Mouse (Mus musculus) lung, postnatal 0 days (tissue): ENCODE measurements around the gene Vps52. TPM values are rescaled to one million over a fixed set of nuclear protein-coding genes. Genes with fewer than 3 reads are reported as not detected.
"Not testable (repeated sequence)": the region's sequence is repeated elsewhere in the genome, so short reads cannot be mapped to it uniquely, and the experiment has no call there.

Experiments used
- ATAC-seq: fragments of 200-750 bp; cut with Nextera tagmentation; 2 replicates; pipeline ENCODE4 v1.8.0; 2017; ENCODE audit warnings: moderate library complexity
- DNase-seq: peaks from one replicate; pipeline ENCODE4 v3.0.0-alpha.2; 2016; ENCODE audit warnings: low spot score
- H3K27ac ChIP-seq: fragments of 300-500 bp; sonication (generic); 2 replicates; pipeline ENCODE4 v1.5.1; 2014; ENCODE audit warnings: antibody characterized with exemption, mild to moderate bottlenecking, low read length, mixed read lengths
- H3K27me3 ChIP-seq: fragments of 300-500 bp; sonication (generic); replicated peaks from 2 replicates; pipeline ENCODE4 v1.6.1; 2014; ENCODE audit warnings: low read length, mixed read lengths; ENCODE audit not compliant: insufficient read depth
- H3K36me3 ChIP-seq: fragments of 300-500 bp; sonication (generic); 2 replicates; pipeline ENCODE4 v1.6.1; 2014; ENCODE audit warnings: low read length, mixed read lengths; ENCODE audit not compliant: insufficient read depth
- H3K4me1 ChIP-seq: fragments of 300-500 bp; sonication (generic); 2 replicates; pipeline ENCODE4 v1.6.1; 2014; ENCODE audit warnings: antibody characterized with exemption, low read depth, low read length, mixed read lengths; ENCODE audit not compliant: insufficient read depth
- H3K4me2 ChIP-seq: fragments of 300-500 bp; sonication (generic); replicated peaks from 2 replicates; pipeline ENCODE4 v1.6.1; 2014; ENCODE audit warnings: low read depth, mild to moderate bottlenecking, low read length, moderate library complexity, mixed read lengths
- H3K4me3 ChIP-seq: fragments of 300-500 bp; sonication (generic); 2 replicates; pipeline ENCODE4 v1.5.1; 2014; ENCODE audit warnings: low read depth, low read length
- H3K9ac ChIP-seq: fragments of 300-500 bp; sonication (generic); replicated peaks from 2 replicates; pipeline ENCODE4 v1.6.1; 2014; ENCODE audit warnings: low read depth, mild to moderate bottlenecking
- H3K9me3 ChIP-seq: fragments of 300-500 bp; sonication (generic); 2 replicates; pipeline ENCODE4 v1.6.1; 2016; ENCODE audit warnings: low read length, mixed read lengths
- CTCF ChIP-seq: IDR thresholded peaks from 2 replicates; pipeline ENCODE4 v1.5.1; 2016; ENCODE audit warnings: antibody characterized with exemption, mild to moderate bottlenecking
- EP300 ChIP-seq: IDR thresholded peaks from 2 replicates; pipeline ENCODE4 v1.6.1; 2016; ENCODE audit warnings: antibody characterized with exemption, mild to moderate bottlenecking, control low read depth
- WGBS: fragments of 180-500 bp; shearing (Covaris S2); extraction: QIAGEN DNeasy Blood & Tissue Kit; methylation state at CpG from one replicate; pipeline ENCODE4 v1.1.7; 2014; 5-methylcytosine and 5-hydroxymethylcytosine counted together
- polyA plus RNA-seq: library from polyadenylated mRNA; unstranded; fragments of >200 nt; fragmentation: Nextera tagmentation; extraction: Ambion mirVana; gene quantifications from 2 replicates; pipeline ENCODE4 v1.2.1, GENCODE M21; 2015

Vps52 gene
- polyA plus RNA-seq, 1 experiment from 2014 or later = 28.5 TPM

DNA sequence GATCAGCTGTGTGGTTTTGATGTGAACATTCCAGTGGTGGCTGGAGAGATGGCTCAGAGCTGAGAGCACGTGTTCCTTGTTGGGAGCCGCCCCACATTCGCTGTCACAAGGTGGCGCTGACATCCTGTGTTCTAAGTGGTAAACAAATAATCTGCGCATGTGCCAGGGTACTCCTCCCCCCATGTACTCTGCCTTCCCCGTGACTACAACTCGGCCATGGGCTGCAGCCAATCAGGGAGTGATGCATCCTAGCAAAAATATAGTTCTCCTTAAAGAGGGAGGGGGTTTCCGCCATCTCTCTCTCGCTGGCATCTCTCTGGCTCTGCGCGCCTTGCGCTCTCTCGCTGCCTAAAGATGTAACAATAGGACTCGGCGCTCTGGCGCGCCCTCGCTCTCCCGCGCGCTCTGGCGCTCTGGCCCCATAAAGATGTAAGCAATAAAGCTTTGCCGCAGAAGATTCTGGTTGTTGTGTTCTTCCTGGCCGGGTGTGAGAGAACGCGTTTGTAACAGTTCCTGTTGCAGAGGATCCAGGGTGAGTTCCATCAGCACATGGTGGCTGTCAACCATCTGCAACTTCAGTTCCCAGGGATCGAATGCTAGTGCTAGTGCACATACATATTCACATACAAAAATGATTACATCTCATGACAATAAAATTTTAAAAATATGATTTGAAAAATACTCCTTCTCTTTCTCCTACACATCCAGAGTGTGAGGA, 25.7 kb downstream of the Vps52 start:
- ATAC-seq = peak; percentile 88

DNA sequence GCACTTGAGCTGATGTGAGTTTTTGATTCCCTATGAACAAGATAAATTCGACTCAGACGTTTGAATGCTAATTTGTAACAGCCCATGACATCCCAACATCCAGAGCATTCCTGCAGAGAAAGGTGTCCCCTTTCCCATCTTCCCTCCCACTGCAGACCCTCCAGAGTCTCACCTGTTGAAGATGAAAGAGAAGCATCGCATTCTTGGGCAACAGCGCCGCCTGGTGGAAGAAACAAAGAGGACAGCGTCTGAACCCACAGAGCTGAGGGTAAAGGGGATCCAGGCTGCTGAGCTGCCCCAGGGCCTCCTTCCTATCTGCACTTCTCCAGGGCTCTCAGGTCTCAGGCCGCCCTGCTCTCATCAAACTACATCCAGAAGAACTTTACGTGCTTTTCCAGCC, 26.5 kb downstream of the Vps52 start:
- H3K27me3 ChIP-seq, H3K36me3 ChIP-seq, H3K4me3 ChIP-seq, H3K4me2 ChIP-seq, H3K9ac ChIP-seq, H3K4me1 ChIP-seq, H3K27ac ChIP-seq, H3K9me3 ChIP-seq, ATAC-seq: not testable (repeated sequence)
- peak; percentile 88 for TF ChIP-seq CTCF
- DNase-seq = peak; percentile 31
- WGBS = 10% methylated on average over 8 of the region's 8 CpGs

More for the DNA sequence above, 25.7 kb downstream of the Vps52 start:
- peak; percentile 24; the same call in 1 of the 2 replicates for TF ChIP-seq EP300
- TF ChIP-seq CTCF = peak; percentile 60
- not testable (repeated sequence) for H3K4me1 ChIP-seq, H3K9me3 ChIP-seq, H3K27me3 ChIP-seq, H3K36me3 ChIP-seq, H3K9ac ChIP-seq
- Histone ChIP-seq H3K4me2 (peak overlapping the region; percentile 52), H3K4me3 (peak overlapping the region; percentile 38), H3K27ac (peak overlapping the region; percentile 51; the same call in 1 of the 2 replicates)
- peak; percentile 97 for DNase-seq
- under 1% methylated on average over 27 of the region's 27 CpGs for WGBS

DNA sequence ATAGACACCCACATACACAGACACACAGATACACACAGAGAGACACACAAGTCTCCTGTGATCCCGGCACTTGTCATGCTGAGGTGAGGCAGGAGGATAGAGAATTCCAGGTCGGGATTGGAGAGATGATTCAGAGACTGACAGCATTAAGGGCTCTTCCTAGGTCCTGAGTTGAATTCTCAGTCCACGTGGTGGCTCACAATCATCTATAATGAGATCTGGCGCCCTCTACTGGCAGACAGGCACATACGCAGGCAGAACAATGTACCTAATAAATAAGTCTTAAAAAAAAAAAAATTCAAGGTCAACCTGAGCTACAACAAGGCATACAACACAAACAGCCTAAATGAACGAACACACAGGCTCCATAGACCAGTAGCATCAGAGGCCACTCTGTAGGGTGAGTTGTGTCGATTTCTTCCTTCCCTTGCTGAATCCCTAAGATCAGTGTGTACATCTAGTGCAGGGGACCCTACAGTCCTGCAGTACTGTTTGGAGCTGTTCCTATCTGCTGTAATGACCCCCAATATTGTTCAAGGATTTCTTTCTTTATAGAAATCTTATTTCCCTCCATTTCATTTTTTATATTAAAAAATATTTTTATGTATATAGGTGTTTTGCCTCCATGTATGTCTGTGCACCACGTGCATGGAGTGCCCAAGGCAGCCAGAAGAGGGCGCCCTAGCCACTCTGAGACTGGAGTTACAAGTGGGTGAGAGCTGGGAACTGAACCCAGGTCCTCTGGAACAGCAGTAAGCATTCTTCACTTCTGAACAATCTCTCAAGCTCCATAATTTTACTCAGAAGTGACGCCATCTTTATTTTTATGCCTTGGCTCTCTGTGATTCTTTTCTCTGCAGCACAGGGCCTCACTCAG, 36.4 kb downstream of the Vps52 start:
- 32% methylated on average over 10 of the region's 10 CpGs for WGBS
- peak; percentile 44 for ATAC-seq
- no peaks in the 10 kb centered on the region for H3K9me3 ChIP-seq

DNA sequence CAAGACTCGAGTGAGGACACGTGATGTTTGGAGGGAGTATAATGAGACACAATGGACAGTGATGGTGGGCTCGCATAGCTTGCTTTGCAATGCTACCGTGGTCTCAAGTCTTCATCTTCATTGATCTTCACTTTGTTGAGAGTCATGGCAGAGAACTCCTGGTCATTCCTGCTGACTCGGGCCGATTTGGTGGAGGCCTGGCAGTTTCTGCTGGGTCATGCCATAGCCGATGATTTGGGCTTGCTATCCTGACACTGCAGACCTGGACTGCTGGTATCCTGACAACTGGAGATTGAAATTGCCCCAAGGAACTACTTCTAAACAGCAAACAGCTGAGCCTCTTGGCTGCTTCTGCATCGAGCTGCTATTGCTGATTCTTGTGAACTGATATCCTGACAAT, 39.3 kb downstream of the Vps52 start:
- no peaks in the 10 kb centered on the region for H3K9me3 ChIP-seq
- no peak overlapping the region for H3K27ac ChIP-seq
- no peaks in the 10 kb centered on the region for H3K4me1 ChIP-seq
- WGBS = 86% methylated on average over 8 of the region's 8 CpGs
- TF ChIP-seq EP300 (no peak), CTCF (no peak)
- H3K4me3 ChIP-seq = no peak overlapping the region
- H3K9ac ChIP-seq = no peak overlapping the region
- DNase-seq (no peak), ATAC-seq (no peak)
- no peaks in the 10 kb centered on the region for H3K36me3 ChIP-seq
- H3K27me3 ChIP-seq = no peaks in the 10 kb centered on the region
- no peak overlapping the region for H3K4me2 ChIP-seq

More for the DNA sequence above, 36.4 kb downstream of the Vps52 start:
- peak; percentile 85 for DNase-seq
- H3K27me3 ChIP-seq = no peaks in the 10 kb centered on the region
- H3K36me3 ChIP-seq = no peaks in the 10 kb centered on the region
- H3K4me1 ChIP-seq = no peaks in the 10 kb centered on the region
- no peak overlapping the region for H3K4me2 ChIP-seq
- no peak overlapping the region for H3K9ac ChIP-seq
- H3K27ac ChIP-seq = no peak overlapping the region
- no peak for TF ChIP-seq EP300
- peak; percentile 84 for TF ChIP-seq CTCF
- no peak overlapping the region for H3K4me3 ChIP-seq

DNA sequence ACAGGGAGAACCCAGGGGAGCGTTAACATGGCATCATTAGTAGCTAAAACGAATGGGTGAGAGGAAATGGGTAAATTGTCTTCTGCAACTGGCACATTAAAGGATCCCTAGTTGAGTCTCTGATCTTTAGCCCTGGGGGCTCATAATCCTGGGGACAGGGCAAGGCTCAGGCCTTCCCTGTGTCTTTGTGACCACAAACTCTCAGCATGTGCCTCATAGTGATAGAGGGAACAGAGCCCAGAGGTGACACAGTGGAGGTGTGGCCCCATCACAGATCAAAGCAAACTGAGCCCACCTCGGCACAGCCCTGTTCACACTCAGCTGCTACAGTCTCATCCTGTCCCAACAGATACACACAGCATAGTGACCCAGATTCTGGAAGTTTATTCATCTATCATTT, 40.0 kb downstream of the Vps52 start:
- ATAC-seq (no peak), DNase-seq (no peak)
- no peaks in the 10 kb centered on the region for H3K9me3 ChIP-seq
- H3K9ac ChIP-seq = no peak overlapping the region
- no peaks in the 10 kb centered on the region for H3K36me3 ChIP-seq
- no peaks in the 10 kb centered on the region for H3K4me1 ChIP-seq
- H3K4me3 ChIP-seq = no peak overlapping the region
- no peak overlapping the region for H3K27ac ChIP-seq
- WGBS = 51% methylated on average over 3 of the region's 3 CpGs
- H3K4me2 ChIP-seq = no peak overlapping the region
- TF ChIP-seq CTCF (no peak), EP300 (no peak)
- no peaks in the 10 kb centered on the region for H3K27me3 ChIP-seq

DNA sequence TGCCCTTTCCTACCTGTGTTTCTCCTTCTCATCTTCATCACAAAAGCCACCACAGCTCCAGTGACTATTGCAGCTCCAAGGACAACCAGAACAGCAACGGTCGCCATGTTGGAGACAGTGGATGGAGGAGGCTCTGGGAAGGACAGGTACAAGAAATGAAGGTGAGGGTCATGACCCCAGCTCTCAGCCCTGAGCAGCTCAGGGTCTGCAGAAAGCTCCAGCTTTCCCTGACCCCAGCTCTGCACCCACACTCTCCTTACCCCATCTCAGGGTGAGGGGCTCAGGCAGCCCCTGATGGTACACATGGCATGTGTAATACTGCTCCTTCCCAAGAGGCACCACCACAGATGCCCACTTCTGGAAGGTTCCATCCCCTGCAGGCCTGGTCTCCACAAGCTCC, 41.4 kb downstream of the Vps52 start:
- not testable (repeated sequence) for ATAC-seq, H3K4me2 ChIP-seq, H3K36me3 ChIP-seq, H3K27ac ChIP-seq, H3K4me1 ChIP-seq, H3K9me3 ChIP-seq, DNase-seq, H3K27me3 ChIP-seq, H3K4me3 ChIP-seq, H3K9ac ChIP-seq
- 87% methylated on average over 2 of the region's 2 CpGs for WGBS

DNA sequence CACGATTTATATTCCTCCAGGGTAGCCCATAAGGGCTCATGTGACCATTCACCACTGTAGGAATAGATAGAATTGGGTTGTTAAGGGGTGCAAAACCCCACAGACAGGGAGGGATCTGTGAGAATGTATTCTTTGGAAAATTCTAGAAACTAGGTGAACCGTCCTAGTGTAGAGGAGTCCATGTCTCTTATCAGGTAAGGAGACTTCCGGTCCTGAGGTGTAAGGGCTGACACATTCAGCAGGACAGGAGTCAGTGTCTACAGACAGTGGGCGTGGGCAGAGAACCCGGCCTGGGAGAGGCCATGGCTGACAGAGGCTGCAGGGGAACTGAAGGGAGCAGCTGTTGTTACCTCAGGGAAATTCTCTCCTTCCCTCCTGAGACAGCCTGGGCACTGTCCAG, 43.1 kb downstream of the Vps52 start:
- H3K4me1 ChIP-seq, ATAC-seq, H3K36me3 ChIP-seq, DNase-seq, H3K9ac ChIP-seq, H3K4me2 ChIP-seq, H3K4me3 ChIP-seq, H3K27me3 ChIP-seq, H3K9me3 ChIP-seq, H3K27ac ChIP-seq: not testable (repeated sequence)
- WGBS = 37% methylated on average over 5 of the region's 5 CpGs
